Mouse (Mus musculus): Measurements from ENCODE around the gene Abcc10. TPM values are rescaled to one million over a fixed set of nuclear protein-coding genes. Genes with fewer than 3 reads are reported as not detected.
A peak's percentile ranks its signal among the peaks of the same experiment; 100 is the strongest.

The Abcc10 gene
- total and polyA plus RNA-seq, 2 experiments from 2014 or later: 8.4 to 12.2 TPM

DNA sequence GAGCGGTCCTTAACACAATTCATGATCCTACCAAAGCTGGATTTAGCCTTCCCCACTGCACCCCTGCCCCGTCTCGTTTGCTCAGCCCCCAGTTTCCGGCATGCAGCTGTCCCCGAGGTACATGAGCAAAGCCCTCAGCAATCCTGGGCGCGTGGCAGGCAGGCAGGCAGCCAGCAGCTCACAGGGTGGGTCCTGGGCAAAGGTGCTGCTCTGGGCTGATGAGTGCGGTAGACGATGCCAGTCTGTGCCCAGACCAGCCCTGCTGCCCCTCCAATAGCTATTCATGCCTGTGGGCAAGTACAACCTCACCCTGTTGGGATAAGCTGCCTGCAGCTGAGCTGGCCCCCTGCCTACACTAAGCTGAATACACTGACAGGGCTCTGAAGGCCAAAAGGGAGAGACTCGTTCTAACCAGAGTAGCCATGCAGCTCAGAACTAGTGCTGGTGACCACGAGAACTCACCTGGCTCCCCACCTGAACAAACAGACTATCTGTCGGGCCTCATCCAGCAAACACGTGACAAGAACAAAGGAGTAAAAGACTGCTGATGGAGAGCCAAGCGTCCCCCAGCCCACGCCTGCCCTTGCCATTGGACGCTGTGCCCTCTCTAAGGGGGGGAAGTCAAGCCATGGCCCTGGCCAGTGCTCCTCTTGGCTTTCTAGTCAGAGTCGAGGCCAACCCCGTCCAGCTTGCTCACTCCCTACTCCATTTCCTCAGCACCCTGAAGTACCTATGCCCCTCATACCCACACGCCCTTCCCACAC, 58.2 kb downstream of the Abcc10 start:
- no peak overlapping the region for H3K4me3 ChIP-seq (ENCODE audit: low read depth, low read length)
- DNase-seq (ENCODE audit: low spot score) (no peak), ATAC-seq (ENCODE audit: low FRiP score) (no peak)
- 0 out of 2 replicates have a peak, but pooled peaks cover 2% of the 10 kb centered on the region for H3K36me3 ChIP-seq (ENCODE audit: insufficient read depth, low read length)
- TF ChIP-seq CTCF (IDR thresholded peaks at IDR 0.05): no peak
- H3K4me1 ChIP-seq (ENCODE audit: insufficient read depth, low read length): no peaks in the 10 kb centered on the region
- H3K9ac ChIP-seq (replicated peaks; ENCODE audit: low read length, poor library complexity, severe bottlenecking): no peak overlapping the region
- H3K27ac ChIP-seq (ENCODE audit: low read depth, low read length): no peak overlapping the region
- H3K27me3 ChIP-seq (ENCODE audit: insufficient read depth, low read length): no peaks in the 10 kb centered on the region
- H3K4me2 ChIP-seq (ENCODE audit: low read depth, low read length, poor library complexity, severe bottlenecking): no peak overlapping the region
- H3K9me3 ChIP-seq (ENCODE audit: low read length): no peaks in the 10 kb centered on the region
- WGBS: 80% methylated on average over 19 of the region's 19 CpGs

DNA sequence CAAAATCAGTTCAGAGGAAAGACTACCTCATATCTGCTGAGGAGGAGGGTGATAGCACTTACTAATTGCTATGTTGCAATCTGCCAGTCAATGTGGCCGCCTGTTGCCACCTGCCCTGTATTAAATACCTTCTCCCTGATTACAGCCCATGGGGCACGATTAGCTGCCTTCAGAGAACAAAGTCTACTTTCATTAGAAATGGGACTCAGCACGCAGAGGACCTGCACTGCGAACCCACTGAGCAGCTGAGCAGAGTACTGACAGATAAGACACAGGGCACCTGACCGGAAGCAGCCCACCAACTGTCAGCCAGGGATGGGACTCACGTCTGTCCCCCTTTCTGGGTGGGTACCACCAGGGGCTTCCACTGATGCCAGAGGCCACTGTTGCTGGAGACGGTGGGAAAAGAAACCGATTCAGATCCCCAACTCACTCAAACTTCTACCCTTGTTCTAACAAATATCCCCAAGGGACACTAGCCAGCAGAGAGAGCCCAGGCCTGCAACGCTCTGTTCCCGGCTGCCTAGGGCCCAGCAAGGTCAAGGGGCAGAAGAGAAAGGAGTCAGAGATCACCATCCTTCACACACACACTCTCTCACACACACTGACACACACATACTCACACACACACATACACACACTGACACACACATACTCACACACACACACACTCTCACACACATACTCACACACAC, 60.0 kb downstream of the Abcc10 start:
- DNase-seq (ENCODE audit: low spot score) (no peak), ATAC-seq (ENCODE audit: low FRiP score) (no peak)
- Histone ChIP-seq H3K9me3 (ENCODE audit: low read length) (no peaks in the 10 kb centered on the region), H3K27ac (ENCODE audit: low read depth, low read length) (no peak overlapping the region), H3K4me3 (ENCODE audit: low read depth, low read length) (no peak overlapping the region), H3K9ac (replicated peaks; ENCODE audit: low read length, poor library complexity, severe bottlenecking) (no peak overlapping the region), H3K4me1 (ENCODE audit: insufficient read depth, low read length) (no peaks in the 10 kb centered on the region), H3K27me3 (ENCODE audit: insufficient read depth, low read length) (no peaks in the 10 kb centered on the region), H3K36me3 (ENCODE audit: insufficient read depth, low read length) (peaks cover 15% of the 10 kb centered on the region), H3K4me2 (ENCODE audit: low read depth, low read length, poor library complexity, severe bottlenecking) (no peak overlapping the region)
- no peak for TF ChIP-seq CTCF (IDR thresholded peaks at IDR 0.05)
- 87% methylated on average over 10 of the region's 10 CpGs for WGBS

GRCm38 (mm10) chr17:46267511-46267910, 60.6 kb downstream of the Abcc10 start:
- peaks cover 19% of the 10 kb centered on the region for H3K36me3 ChIP-seq (ENCODE audit: insufficient read depth, low read length)
- H3K4me3 ChIP-seq (ENCODE audit: low read depth, low read length): no peak overlapping the region
- no peak for ATAC-seq (ENCODE audit: low FRiP score)
- no peaks in the 10 kb centered on the region for H3K27me3 ChIP-seq (ENCODE audit: insufficient read depth, low read length)
- no peak for TF ChIP-seq CTCF (IDR thresholded peaks at IDR 0.05)
- H3K9me3 ChIP-seq (ENCODE audit: low read length): no peaks in the 10 kb centered on the region
- H3K4me2 ChIP-seq (ENCODE audit: low read depth, low read length, poor library complexity, severe bottlenecking): no peak overlapping the region
- H3K9ac ChIP-seq (replicated peaks; ENCODE audit: low read length, poor library complexity, severe bottlenecking): no peak overlapping the region
- WGBS: 87% methylated on average over 7 of the region's 7 CpGs
- DNase-seq (ENCODE audit: low spot score): no peak
- no peak overlapping the region for H3K27ac ChIP-seq (ENCODE audit: low read depth, low read length)
- H3K4me1 ChIP-seq (ENCODE audit: insufficient read depth, low read length): no peaks in the 10 kb centered on the region

DNA sequence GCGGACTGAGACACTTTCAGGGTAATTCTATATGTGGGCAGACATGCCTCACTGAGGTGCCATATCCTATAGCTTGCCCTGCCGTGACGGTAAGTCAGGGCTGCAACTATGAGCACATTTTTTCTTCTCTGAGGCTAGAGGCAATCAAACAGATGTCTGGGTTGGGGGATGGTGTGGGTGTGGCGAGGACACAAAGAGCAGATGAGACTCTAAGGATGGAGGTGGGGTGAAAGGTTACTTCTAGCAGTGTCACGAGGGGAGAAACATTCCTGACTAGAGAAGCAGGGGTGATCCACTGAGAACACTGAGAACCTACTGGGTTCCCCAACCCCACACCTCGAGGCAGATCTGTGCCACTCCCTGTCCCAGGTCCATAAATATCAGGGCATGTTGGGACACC, 61.2 kb downstream of the Abcc10 start:
- ATAC-seq (ENCODE audit: low FRiP score): no peak

DNA sequence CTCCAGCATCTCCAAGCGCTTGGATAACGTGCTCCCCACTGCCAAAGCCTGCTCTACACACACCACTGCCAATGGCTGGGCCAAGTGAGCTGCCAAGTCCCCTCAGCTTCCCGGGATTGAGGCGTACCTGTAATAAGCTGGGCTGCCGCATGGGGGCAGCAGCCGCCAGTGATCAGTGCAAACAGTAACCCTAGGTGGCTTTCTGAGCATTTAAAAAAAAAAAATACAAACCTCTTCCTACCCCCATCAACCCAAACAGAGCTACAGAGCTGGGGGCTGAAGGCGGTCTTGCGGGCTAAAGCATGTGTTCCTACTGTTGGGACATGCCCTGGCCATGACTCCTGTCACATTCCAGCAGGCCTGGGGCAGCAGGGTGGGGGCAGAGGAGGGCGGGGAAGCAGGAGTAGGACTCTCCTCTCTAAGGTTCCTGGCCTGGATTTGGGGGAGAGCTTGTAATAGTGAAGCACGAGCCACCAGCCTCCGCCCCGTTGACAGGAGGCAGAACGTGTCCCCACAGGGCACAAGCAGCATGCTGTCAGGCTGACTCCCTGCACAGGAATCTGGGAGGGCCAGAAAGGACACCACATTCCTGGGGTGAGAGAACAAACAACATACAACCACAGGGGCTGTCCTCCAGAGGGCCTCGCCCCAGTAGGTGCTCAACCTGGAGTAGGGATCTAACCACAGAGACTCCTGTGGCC, 62.1 kb downstream of the Abcc10 start:
- Histone ChIP-seq H3K36me3 (ENCODE audit: insufficient read depth, low read length) (peaks cover 24% of the 10 kb centered on the region), H3K27me3 (ENCODE audit: insufficient read depth, low read length) (no peaks in the 10 kb centered on the region), H3K9me3 (ENCODE audit: low read length) (no peaks in the 10 kb centered on the region), H3K9ac (replicated peaks; ENCODE audit: low read length, poor library complexity, severe bottlenecking) (no peak overlapping the region), H3K4me1 (ENCODE audit: insufficient read depth, low read length) (no peaks in the 10 kb centered on the region), H3K4me3 (ENCODE audit: low read depth, low read length) (no peak overlapping the region), H3K27ac (ENCODE audit: low read depth, low read length) (no peak overlapping the region), H3K4me2 (ENCODE audit: low read depth, low read length, poor library complexity, severe bottlenecking) (no peak overlapping the region)
- ATAC-seq (ENCODE audit: low FRiP score): peak; percentile 58
- DNase-seq (ENCODE audit: low spot score): peak; percentile 90
- peak; percentile 95 for TF ChIP-seq CTCF (IDR thresholded peaks at IDR 0.05)
- 29% methylated on average over 14 of the region's 14 CpGs for WGBS

More for the DNA sequence above, 61.2 kb downstream of the Abcc10 start:
- no peaks in the 10 kb centered on the region for H3K4me1 ChIP-seq (ENCODE audit: insufficient read depth, low read length)
- no peaks in the 10 kb centered on the region for H3K27me3 ChIP-seq (ENCODE audit: insufficient read depth, low read length)
- H3K4me2 ChIP-seq (ENCODE audit: low read depth, low read length, poor library complexity, severe bottlenecking): no peak overlapping the region
- H3K36me3 ChIP-seq (ENCODE audit: insufficient read depth, low read length): peaks cover 21% of the 10 kb centered on the region
- no peak overlapping the region for H3K9ac ChIP-seq (replicated peaks; ENCODE audit: low read length, poor library complexity, severe bottlenecking)
- TF ChIP-seq CTCF (IDR thresholded peaks at IDR 0.05): no peak
- H3K27ac ChIP-seq (ENCODE audit: low read depth, low read length): no peak overlapping the region
- H3K4me3 ChIP-seq (ENCODE audit: low read depth, low read length): no peak overlapping the region
- no peak for DNase-seq (ENCODE audit: low spot score)
- 85% methylated on average over 6 of the region's 6 CpGs for WGBS
- H3K9me3 ChIP-seq (ENCODE audit: low read length): no peaks in the 10 kb centered on the region

All from midbrain, postnatal 0 days (tissue).